Mouse (Mus musculus) mature B cell (primary cell): Measurements from ENCODE around the gene Invs.

ENCODE experiments used
- in situ Hi-C: fragments of 300-500 bp; cut with MboI; formaldehyde crosslinking; loops from 2 replicates; pipeline ENCODE4 v1.14.3; 2019

Invs gene

GRCm38 (mm10) chr4:48279498-48280134 is at the start of gene Invs, which contains the start of gene Erp44:
Gene Invs, plus strand, starts transcription at chr4:48279760.
Gene Erp44, minus strand, starts transcription at chr4:48279558.
- in situ Hi-C loops, result no loop called here

- in situ Hi-C loops, result no loop called here
Measured at GRCm38 (mm10) chr4:48236721-48237120, 42.8 kb upstream of the Invs start.

GRCm38 (mm10) chr4:48239046-48239445 is 40.5 kb upstream of the Invs start:
- in situ Hi-C loops, result no loop called here

- in situ Hi-C loops, result no loop called here
Measured at GRCm38 (mm10) chr4:48242482-48242881, 37.1 kb upstream of the Invs start.

GRCm38 (mm10) chr4:48243737-48244136 is 35.8 kb upstream of the Invs start:
- in situ Hi-C loops, result no loop called here

GRCm38 (mm10) chr4:48244280-48244679 is 35.3 kb upstream of the Invs start:
- in situ Hi-C loops, result no loop called here

- in situ Hi-C loops, result no loop called here
Measured at GRCm38 (mm10) chr4:48253266-48253665, 26.3 kb upstream of the Invs start.

- in situ Hi-C loops, result no loop called here
Measured at GRCm38 (mm10) chr4:48258045-48258444, 21.5 kb upstream of the Invs start.

- in situ Hi-C loops, result no loop called here
Measured at GRCm38 (mm10) chr4:48267683-48268082, 11.9 kb upstream of the Invs start.

- in situ Hi-C loops, result no loop called here
Measured at GRCm38 (mm10) chr4:48268127-48268526, 11.4 kb upstream of the Invs start.

- in situ Hi-C loops, result no loop called here
Measured at GRCm38 (mm10) chr4:48270532-48270931, 9.0 kb upstream of the Invs start.

- in situ Hi-C loops, result no loop called here
Measured at GRCm38 (mm10) chr4:48271838-48272237, 7.7 kb upstream of the Invs start.

- in situ Hi-C loops, result no loop called here
Measured at GRCm38 (mm10) chr4:48273119-48273829, 6.3 kb upstream of the Invs start.

- in situ Hi-C loops, result no loop called here
Measured at GRCm38 (mm10) chr4:48275736-48276135, 3.8 kb upstream of the Invs start.

- in situ Hi-C loops, result no loop called here
Measured at GRCm38 (mm10) chr4:48277011-48277410, 2.5 kb upstream of the Invs start.

- in situ Hi-C loops, result no loop called here
Measured at GRCm38 (mm10) chr4:48278757-48279497, 633 bp upstream of the Invs start.

GRCm38 (mm10) chr4:48281121-48281520 is 1.6 kb downstream of the Invs start:
- in situ Hi-C loops, result no loop called here

- in situ Hi-C loops, result no loop called here
Measured at GRCm38 (mm10) chr4:48287086-48287757, 7.7 kb downstream of the Invs start.

- in situ Hi-C loops, result no loop called here
Measured at GRCm38 (mm10) chr4:48314814-48315213, 35.3 kb downstream of the Invs start.

- in situ Hi-C loops, result no loop called here
Measured at GRCm38 (mm10) chr4:48316036-48316435, 36.5 kb downstream of the Invs start.

GRCm38 (mm10) chr4:48321276-48321675 is 41.7 kb downstream of the Invs start:
- in situ Hi-C loops, result no loop called here

GRCm38 (mm10) chr4:48322095-48322494 is 42.5 kb downstream of the Invs start:
- in situ Hi-C loops, result no loop called here
